Mouse (Mus musculus): ENCODE data around the gene H2-T23. TPM values are rescaled to one million over a fixed set of nuclear protein-coding genes. Genes with fewer than 3 reads are reported as not detected.

H2-T23 gene
- polyA plus RNA-seq, 1 experiment from 2014 or later = 3.2 TPM

Other genes with a start within 250 kb of the H2-T23 start
- gene Ier3, start 211.2 kb downstream of the H2-T23 start, polyA plus RNA-seq (2014; fragmentation: Nextera tagmentation; extraction: Ambion mirVana) = 2.5 and 4.0 TPM in 2 replicates
- 46.9 and 47.4 TPM in 2 replicates for gene Flot1, start 209.6 kb downstream of the H2-T23 start, polyA plus RNA-seq (2014; fragmentation: Nextera tagmentation; extraction: Ambion mirVana)
- 1,522 and 1,543 TPM in 2 replicates for gene Tubb5, start 194.5 kb downstream of the H2-T23 start, polyA plus RNA-seq (2014; fragmentation: Nextera tagmentation; extraction: Ambion mirVana)
- 19.4 and 21.5 TPM in 2 replicates for gene Mdc1, start 191.3 kb downstream of the H2-T23 start, polyA plus RNA-seq (2014; fragmentation: Nextera tagmentation; extraction: Ambion mirVana)
- gene Nrm, start 171.5 kb downstream of the H2-T23 start, polyA plus RNA-seq (2014; fragmentation: Nextera tagmentation; extraction: Ambion mirVana) = 59.8 and 61.0 TPM in 2 replicates
- gene Ppp1r18, start 167.3 kb downstream of the H2-T23 start, polyA plus RNA-seq (2014; fragmentation: Nextera tagmentation; extraction: Ambion mirVana) = 24.1 and 25.2 TPM in 2 replicates
- 39.0 and 43.6 TPM in 2 replicates for gene Dhx16, start 153.0 kb downstream of the H2-T23 start, polyA plus RNA-seq (2014; fragmentation: Nextera tagmentation; extraction: Ambion mirVana)
- 22.7 and 23.3 TPM in 2 replicates for gene 2310061I04Rik, start 135.4 kb downstream of the H2-T23 start, polyA plus RNA-seq (2014; fragmentation: Nextera tagmentation; extraction: Ambion mirVana)
- 158 and 168 TPM in 2 replicates for gene Atat1, start 122.8 kb downstream of the H2-T23 start, polyA plus RNA-seq (2014; fragmentation: Nextera tagmentation; extraction: Ambion mirVana)
- 57.1 and 61.8 TPM in 2 replicates for gene Mrps18b, start 116.5 kb downstream of the H2-T23 start, polyA plus RNA-seq (2014; fragmentation: Nextera tagmentation; extraction: Ambion mirVana)
- gene Ppp1r10, start 116.4 kb downstream of the H2-T23 start, polyA plus RNA-seq (2014; fragmentation: Nextera tagmentation; extraction: Ambion mirVana) = 44.3 TPM in 2 replicates
- 118 and 119 TPM in 2 replicates for gene Abcf1, start 63.1 kb downstream of the H2-T23 start, polyA plus RNA-seq (2014; fragmentation: Nextera tagmentation; extraction: Ambion mirVana)
- gene Gnl1, start 53.0 kb downstream of the H2-T23 start, polyA plus RNA-seq (2014; fragmentation: Nextera tagmentation; extraction: Ambion mirVana) = 26.0 and 30.6 TPM in 2 replicates
- 38.7 and 43.3 TPM in 2 replicates for gene Prr3, start 52.6 kb downstream of the H2-T23 start, polyA plus RNA-seq (2014; fragmentation: Nextera tagmentation; extraction: Ambion mirVana)
- gene H2-T24, start 12.3 kb downstream of the H2-T23 start, polyA plus RNA-seq (2014; fragmentation: Nextera tagmentation; extraction: Ambion mirVana) = 3.1 TPM in 2 replicates
- 7.3 and 7.6 TPM in 2 replicates for gene H2-T22, start 9.9 kb upstream of the H2-T23 start, polyA plus RNA-seq (2014; fragmentation: Nextera tagmentation; extraction: Ambion mirVana)
- not detected in 2 replicates for gene Gm6034, start 10.1 kb upstream of the H2-T23 start, polyA plus RNA-seq (2014; fragmentation: Nextera tagmentation; extraction: Ambion mirVana)
- gene Gm11127, start 25.5 kb upstream of the H2-T23 start, polyA plus RNA-seq (2014; fragmentation: Nextera tagmentation; extraction: Ambion mirVana) = not detected in 2 replicates
- not detected in 2 replicates for gene Gm19684, start 88.8 kb upstream of the H2-T23 start, polyA plus RNA-seq (2014; fragmentation: Nextera tagmentation; extraction: Ambion mirVana)
- gene Gm7030, start 96.6 kb upstream of the H2-T23 start, polyA plus RNA-seq (2014; fragmentation: Nextera tagmentation; extraction: Ambion mirVana) = not detected in 2 replicates
- gene Gm8909, start 135.7 kb upstream of the H2-T23 start, polyA plus RNA-seq (2014; fragmentation: Nextera tagmentation; extraction: Ambion mirVana) = 0.16 TPM in 1 of 2 replicates, not detected in the other
- not detected in 2 replicates for gene H2-T3, start 157.4 kb upstream of the H2-T23 start, polyA plus RNA-seq (2014; fragmentation: Nextera tagmentation; extraction: Ambion mirVana)
- 80.7 and 83.2 TPM in 2 replicates for gene Rpp21, start 225.2 kb upstream of the H2-T23 start, polyA plus RNA-seq (2014; fragmentation: Nextera tagmentation; extraction: Ambion mirVana)
- 17.4 and 17.6 TPM in 2 replicates for gene Trim39, start 239.4 kb upstream of the H2-T23 start, polyA plus RNA-seq (2014; fragmentation: Nextera tagmentation; extraction: Ambion mirVana)